Mouse (Mus musculus) left cerebral cortex, adult 2 months (tissue): ENCODE results near the gene Ing4. TPM values are rescaled to one million over a fixed set of nuclear protein-coding genes. Genes with fewer than 3 reads are reported as not detected.
A peak's percentile ranks its signal among the peaks of the same experiment; 100 is the strongest.
"Not testable (repeated sequence)": the region's sequence is repeated elsewhere in the genome, so short reads cannot be mapped to it uniquely, and the experiment has no call there.

ENCODE experiments used
- DNase-seq, 2 experiments: peaks; one replicate each; pipeline ENCODE4 v3.0.0; 2021 to 2022; ENCODE audit warnings: low spot score in 2 of 2, mixed read lengths in 1 of 2; ENCODE audit errors: extremely low spot score in 1 of 2
- H3K27ac ChIP-seq: fragments of 200-600 bp; 2 replicates; pipeline ENCODE4 v1.8.1; 2022
- H3K4me3 ChIP-seq: fragments of 200-600 bp; 2 replicates; pipeline ENCODE4 v1.8.1; 2022
- CTCF ChIP-seq: fragments of 200-600 bp; IDR thresholded peaks from 2 replicates; pipeline ENCODE4 v1.8.1; 2022; ENCODE audit warnings: antibody characterized with exemption, mild to moderate bottlenecking, moderate library complexity
- intact Hi-C: fragments of 180-260 bp; cut with DNase I; formaldehyde crosslinking; loops from one replicate; pipeline ENCODE4 v1.15.1; 2025
- total RNA-seq, 2 experiments: library from RNA; stranded (reverse); gene quantifications; 2 replicates each; pipeline ENCODE4 v1.2.3; 2021

The Ing4 gene
- total RNA-seq, 2 experiments from 2014 or later: 49.5 to 56.6 TPM

- intact Hi-C loops: no loop called here
- no peak for DNase-seq
- TF ChIP-seq CTCF: no peak
- H3K4me3 ChIP-seq: no peak overlapping the region
- H3K27ac ChIP-seq: peak overlapping the region; percentile 61
Measured at GRCm38 (mm10) chr6:125005086-125005485, 34.5 kb upstream of the Ing4 start.

GRCm38 (mm10) chr6:125008060-125008459, 31.5 kb upstream of the Ing4 start:
- no peak for DNase-seq
- no peak for TF ChIP-seq CTCF
- Histone ChIP-seq H3K27ac (peak overlapping the region; percentile 91), H3K4me3 (peak overlapping the region; percentile 75)
- intact Hi-C loops: no loop called here

GRCm38 (mm10) chr6:125008586-125009128, 30.9 kb upstream of the Ing4 start:
- Histone ChIP-seq H3K4me3 (peak overlapping the region; percentile 75), H3K27ac (peak overlapping the region; percentile 91)
- intact Hi-C loops: loop anchor here (1.0 kb wide), 2 partner anchors 31 to 43 kb away; partner anchors contain the start of genes Cops7a and Ing4
- TF ChIP-seq CTCF: no peak
- DNase-seq: peak; percentile 96 to 97

GRCm38 (mm10) chr6:125009129-125009180, 30.6 kb upstream of the Ing4 start, which contains the start of gene Zfp384:
TSS of gene Zfp384 (plus strand) at chr6:125009145.
- no peak for TF ChIP-seq CTCF
- Histone ChIP-seq H3K4me3 (peak within 1 kb of the TSS; percentile 75), H3K27ac (peak within 1 kb of the TSS; percentile 91)
- DNase-seq: no peak
- intact Hi-C loops: loop anchor here (1.0 kb wide), 2 partner anchors 30 to 44 kb away; partner anchors contain the start of genes Cops7a and Ing4

- H3K27ac ChIP-seq: peak overlapping the region; percentile 91
- TF ChIP-seq CTCF: no peak
- intact Hi-C loops: loop anchor here (1.0 kb wide), 2 partner anchors 30 to 44 kb away; partner anchors contain the start of genes Cops7a and Ing4
- H3K4me3 ChIP-seq: peak overlapping the region; percentile 75
- DNase-seq: peak; percentile 67 to 74
Measured at GRCm38 (mm10) chr6:125009181-125010073, 30.1 kb upstream of the Ing4 start.

- TF ChIP-seq CTCF: no peak
- intact Hi-C loops: no loop called here
- DNase-seq: no peak
- Histone ChIP-seq H3K27ac (no peak overlapping the region), H3K4me3 (no peak overlapping the region)
Measured at GRCm38 (mm10) chr6:125017682-125018081, 21.9 kb upstream of the Ing4 start.

- H3K4me3 ChIP-seq, DNase-seq, intact Hi-C loops, H3K27ac ChIP-seq: not testable (repeated sequence)
- TF ChIP-seq CTCF: peak; percentile 74
Measured at GRCm38 (mm10) chr6:125030532-125030931, 9.0 kb upstream of the Ing4 start.

GRCm38 (mm10) chr6:125031604-125032003, 8.0 kb upstream of the Ing4 start:
- intact Hi-C loops: no loop called here
- no peak overlapping the region for H3K4me3 ChIP-seq
- TF ChIP-seq CTCF: no peak
- no peak for DNase-seq
- H3K27ac ChIP-seq: no peak overlapping the region

GRCm38 (mm10) chr6:125038666-125039065, 894 bp upstream of the Ing4 start:
- peak overlapping the region; percentile 66 for H3K27ac ChIP-seq
- intact Hi-C loops: loop anchor here (1.0 to 2.0 kb wide), 3 partner anchors 29 to 326 kb away; partner anchors contain the start of genes Cops7a, Emg1, Phb2 and Zfp384
- DNase-seq: no peak
- peak overlapping the region; percentile 71; the same call in 1 of the 2 replicates for H3K4me3 ChIP-seq
- no peak for TF ChIP-seq CTCF

- no peak for TF ChIP-seq CTCF
- H3K27ac ChIP-seq: peak overlapping the region; percentile 66
- intact Hi-C loops: loop anchor here (1.0 to 2.0 kb wide), 3 partner anchors 30 to 327 kb away; partner anchors contain the start of genes Cops7a, Emg1, Phb2 and Zfp384
- H3K4me3 ChIP-seq: peak overlapping the region; percentile 71
- no peak for DNase-seq
Measured at GRCm38 (mm10) chr6:125039131-125039530, 429 bp upstream of the Ing4 start.

- intact Hi-C loops: no loop called here
- no peak for TF ChIP-seq CTCF
- no peak for DNase-seq
- peak overlapping the region; percentile 71 for H3K4me3 ChIP-seq
- peak overlapping the region; percentile 49; the same call in 1 of the 2 replicates for H3K27ac ChIP-seq
Measured at GRCm38 (mm10) chr6:125040221-125040620, 661 bp downstream of the Ing4 start.

GRCm38 (mm10) chr6:125041047-125041446, 1.5 kb downstream of the Ing4 start:
- intact Hi-C loops: no loop called here

GRCm38 (mm10) chr6:125042081-125042480, 2.5 kb downstream of the Ing4 start:
- no peak for TF ChIP-seq CTCF
- DNase-seq: no peak

More at GRCm38 (mm10) chr6:125041047-125041446, 1.5 kb downstream of the Ing4 start:
- H3K27ac ChIP-seq: no peak overlapping the region
- H3K4me3 ChIP-seq: no peak overlapping the region
- no peak for TF ChIP-seq CTCF
- DNase-seq: no peak

More at GRCm38 (mm10) chr6:125042081-125042480, 2.5 kb downstream of the Ing4 start:
- Histone ChIP-seq H3K4me3 (no peak overlapping the region), H3K27ac (no peak overlapping the region)
- intact Hi-C loops: no loop called here
